Mouse (Mus musculus) Patski (cell line): Measurements from ENCODE around the gene Selenoi. TPM values are rescaled to one million over a fixed set of nuclear protein-coding genes. Genes with fewer than 3 reads are reported as not detected.

Source experiments
- ATAC-seq: fragments of 100-300 bp; one replicate; pipeline ENCODE4 v1.8.0; 2021
- CTCF ChIA-PET: fragments of 350-600 bp; sonication (Branson Sonifier 250); formaldehyde crosslinking; loops from one replicate; lab custom pipeline; 2022; ENCODE audit warnings: inconsistent platforms; lab: Charles Lee
- POLR2A ChIA-PET: fragments of 350-600 bp; sonication (Branson Sonifier 250); formaldehyde crosslinking; loops from one replicate; lab custom pipeline; 2022; ENCODE audit warnings: antibody characterized with exemption, inconsistent platforms; lab: Charles Lee
- DNase-seq: peaks from one replicate; pipeline ENCODE4 v3.0.0-alpha.2; 2011; ENCODE audit warnings: low read depth, low spot score
- H3K27me3 ChIP-seq: fragments of 371-371 bp; one replicate; pipeline ENCODE4 v1.5.1; 2021
- CTCF ChIP-seq: fragments of 100-300 bp; IDR thresholded peaks from one replicate; pipeline ENCODE4 v1.5.1; 2021
- in situ Hi-C: fragments of 300-500 bp; cut with MboI; formaldehyde crosslinking; loops from 3 replicates; pipeline ENCODE4 v1.11.1; 2018; ENCODE audit warnings: low pct_unique_long_range_greater_than_20kb, mixed read lengths
- polyA plus RNA-seq: library from polyadenylated mRNA; unstranded; gene quantifications from one replicate; pipeline ENCODE4 v1.2.3, GENCODE M21; 2021

Gene Selenoi
- polyA plus RNA-seq, 1 experiment from 2014 or later, result 32.8 TPM

- DNase-seq, result no peak
- ChIA-PET CTCF (interaction anchor here (1.3 kb wide), 1 partner anchor 110 kb away, joined by 4 read pairs; no protein-coding TSS in a partner anchor), POLR2A (interaction anchor here (1.5 kb wide), 1 partner anchor 32 kb away, joined by 3 read pairs; no protein-coding TSS in a partner anchor)
- in situ Hi-C loops, result no loop called here
- no peaks in the 10 kb centered on the region for H3K27me3 ChIP-seq
- no peak for TF ChIP-seq CTCF
- ATAC-seq, result no peak
Measured at GRCm38 (mm10) chr5:30233979-30234378, 1.6 kb downstream of the Selenoi start.

- ChIA-PET POLR2A (interaction anchor here (1.3 kb wide), 1 partner anchor 8 kb away, joined by 4 read pairs; no protein-coding TSS in a partner anchor), CTCF (interaction anchor here (0.7 to 1.5 kb wide), 4 partner anchors 9 to 108 kb away, joined by 3 to 5 read pairs (median 4); no protein-coding TSS in a partner anchor)
- in situ Hi-C loops, result no loop called here
- H3K27me3 ChIP-seq, result no peaks in the 10 kb centered on the region
- ATAC-seq, result no peak
- no peak for DNase-seq
- no peak for TF ChIP-seq CTCF
Measured at GRCm38 (mm10) chr5:30235641-30236126, 3.3 kb downstream of the Selenoi start.

GRCm38 (mm10) chr5:30238533-30238932 is 6.2 kb downstream of the Selenoi start:
- ATAC-seq (no peak), DNase-seq (no peak)
- POLR2A ChIA-PET, result no interaction called here
- TF ChIP-seq CTCF, result no peak
- in situ Hi-C loops, result no loop called here
- CTCF ChIA-PET, result interaction anchor here (1.2 to 1.3 kb wide), 2 partner anchors 11 to 29 kb away, joined by 4 read pairs; no protein-coding TSS in a partner anchor
- H3K27me3 ChIP-seq, result no peaks in the 10 kb centered on the region

- POLR2A ChIA-PET, result interaction anchor here (0.5 kb wide), 1 partner anchor 57 kb away, joined by 4 read pairs; no protein-coding TSS in a partner anchor
- CTCF ChIA-PET, result interaction anchor here (0.8 to 1.9 kb wide), 2 partner anchors 10 to 11 kb away, joined by 4 to 5 read pairs; no protein-coding TSS in a partner anchor
- DNase-seq (no peak), ATAC-seq (no peak)
- TF ChIP-seq CTCF, result no peak
- in situ Hi-C loops, result no loop called here
- no peaks in the 10 kb centered on the region for H3K27me3 ChIP-seq
Measured at GRCm38 (mm10) chr5:30240552-30240951, 8.2 kb downstream of the Selenoi start.

- no peak for TF ChIP-seq CTCF
- peak; percentile 82 for ATAC-seq
- no peak for DNase-seq
- ChIA-PET POLR2A (no interaction called here), CTCF (interaction anchor here (1.9 kb wide), 1 partner anchor 8 kb away, joined by 5 read pairs; no protein-coding TSS in a partner anchor)
- no peaks in the 10 kb centered on the region for H3K27me3 ChIP-seq
- in situ Hi-C loops, result no loop called here
Measured at GRCm38 (mm10) chr5:30242410-30242809, 10.0 kb downstream of the Selenoi start.

- POLR2A ChIA-PET, result interaction anchor here (1.1 kb wide), 1 partner anchor 8 kb away, joined by 4 read pairs; no protein-coding TSS in a partner anchor
- DNase-seq (no peak), ATAC-seq (no peak)
- in situ Hi-C loops, result no loop called here
- no peaks in the 10 kb centered on the region for H3K27me3 ChIP-seq
- peak; percentile 25 for TF ChIP-seq CTCF
- CTCF ChIA-PET, result interaction anchor here (2.0 kb wide), 1 partner anchor 8 kb away, joined by 4 read pairs; no protein-coding TSS in a partner anchor
Measured at GRCm38 (mm10) chr5:30243741-30244140, 11.4 kb downstream of the Selenoi start.

- in situ Hi-C loops, result no loop called here
- ATAC-seq, result no peak
- H3K27me3 ChIP-seq, result no peaks in the 10 kb centered on the region
- no peak for DNase-seq
- no peak for TF ChIP-seq CTCF
- ChIA-PET CTCF (no interaction called here), POLR2A (no interaction called here)
Measured at GRCm38 (mm10) chr5:30245861-30246416, 13.6 kb downstream of the Selenoi start.

- in situ Hi-C loops, result no loop called here
- peak; percentile 64 for TF ChIP-seq CTCF
- H3K27me3 ChIP-seq, result no peaks in the 10 kb centered on the region
- ChIA-PET POLR2A (no interaction called here), CTCF (interaction anchor here (1.3 to 1.9 kb wide), 2 partner anchors 10 to 13 kb away, joined by 3 to 7 read pairs; no protein-coding TSS in a partner anchor)
- no peak for ATAC-seq
- no peak for DNase-seq
Measured at GRCm38 (mm10) chr5:30247666-30248065, 15.3 kb downstream of the Selenoi start.

- in situ Hi-C loops, result no loop called here
- TF ChIP-seq CTCF, result peak; percentile 48
- CTCF ChIA-PET, result no interaction called here
- DNase-seq (no peak), ATAC-seq (no peak)
- H3K27me3 ChIP-seq, result no peaks in the 10 kb centered on the region
- POLR2A ChIA-PET, result no interaction called here
Measured at GRCm38 (mm10) chr5:30255567-30256354, 23.4 kb downstream of the Selenoi start.

GRCm38 (mm10) chr5:30258776-30259175 is 26.4 kb downstream of the Selenoi start:
- CTCF ChIA-PET, result interaction anchor here (1.0 to 1.1 kb wide), 2 partner anchors 23 to 48 kb away, joined by 3 read pairs; no protein-coding TSS in a partner anchor
- in situ Hi-C loops, result no loop called here
- TF ChIP-seq CTCF, result no peak

More at GRCm38 (mm10) chr5:30258776-30259175, 26.4 kb downstream of the Selenoi start:
- H3K27me3 ChIP-seq, result no peaks in the 10 kb centered on the region
- ATAC-seq (no peak), DNase-seq (no peak)
- POLR2A ChIA-PET, result no interaction called here
